Mouse (Mus musculus) gastrocnemius, postnatal 4 days (tissue): ENCODE results near the gene Tor2a. TPM values are rescaled to one million over a fixed set of nuclear protein-coding genes. Genes with fewer than 3 reads are reported as not detected.
A peak's percentile ranks its signal among the peaks of the same experiment; 100 is the strongest.

ENCODE experiments used
- DNase-seq, 2 experiments: peaks; one replicate each; pipeline ENCODE4 v3.0.0; 2021 to 2022; ENCODE audit warnings: low spot score in 2 of 2, mixed read lengths in 2 of 2
- total RNA-seq, 2 experiments: library from RNA; stranded (reverse); gene quantifications; 2 replicates each; pipeline ENCODE4 v1.2.3; 2021

The Tor2a gene
- total RNA-seq, 2 experiments from 2014 or later, result 17.8 to 22.4 TPM

- DNase-seq, result no peak
These were observed 28.6 kb upstream of the Tor2a start for GRCm38 (mm10) chr2:32728463-32728862.

GRCm38 (mm10) chr2:32729547-32729946 is 27.5 kb upstream of the Tor2a start:
- no peak for DNase-seq

GRCm38 (mm10) chr2:32730854-32731253 is 26.2 kb upstream of the Tor2a start:
- no peak for DNase-seq

- no peak for DNase-seq
These were observed 25.1 kb upstream of the Tor2a start for GRCm38 (mm10) chr2:32731911-32732310.

GRCm38 (mm10) chr2:32732695-32733094 is 24.3 kb upstream of the Tor2a start:
- no peak for DNase-seq

GRCm38 (mm10) chr2:32734480-32734879 is 22.6 kb upstream of the Tor2a start:
- DNase-seq, result no peak

- DNase-seq, result no peak
These were observed 22.1 kb upstream of the Tor2a start for GRCm38 (mm10) chr2:32734933-32735332.

- no peak for DNase-seq
These were observed 20.7 kb upstream of the Tor2a start for GRCm38 (mm10) chr2:32736306-32736829.

- no peak for DNase-seq
These were observed 20.0 kb upstream of the Tor2a start for GRCm38 (mm10) chr2:32737008-32737407.

GRCm38 (mm10) chr2:32739311-32739710 is 17.7 kb upstream of the Tor2a start:
- DNase-seq, result no peak

GRCm38 (mm10) chr2:32740916-32741272 is 16.1 kb upstream of the Tor2a start, which contains the start of gene 6330409D20Rik:
Gene 6330409D20Rik (minus strand): TSS chr2:32741016.
- no peak for DNase-seq

- peak in 1 of 2 experiments; percentile 42 for DNase-seq
These were observed 15.5 kb upstream of the Tor2a start for GRCm38 (mm10) chr2:32741273-32742172.

- DNase-seq, result no peak
These were observed 14.9 kb upstream of the Tor2a start for GRCm38 (mm10) chr2:32742173-32742531.

- DNase-seq, result no peak
These were observed 12.6 kb upstream of the Tor2a start for GRCm38 (mm10) chr2:32744272-32744982.

GRCm38 (mm10) chr2:32749082-32749481 is 8.0 kb upstream of the Tor2a start:
- DNase-seq, result no peak

- no peak for DNase-seq
These were observed 6.8 kb upstream of the Tor2a start for GRCm38 (mm10) chr2:32750199-32750598.

GRCm38 (mm10) chr2:32750887-32751664 is 6.0 kb upstream of the Tor2a start:
- no peak for DNase-seq

- DNase-seq, result no peak
These were observed 5.4 kb upstream of the Tor2a start for GRCm38 (mm10) chr2:32751665-32752033.

- DNase-seq, result no peak
These were observed 4.9 kb upstream of the Tor2a start for GRCm38 (mm10) chr2:32752181-32752580.

- no peak for DNase-seq
These were observed 369 bp upstream of the Tor2a start for GRCm38 (mm10) chr2:32756674-32757055.

- no peak for DNase-seq
These were observed 1.5 kb downstream of the Tor2a start for GRCm38 (mm10) chr2:32758503-32758902.
